Mouse (Mus musculus) midbrain, embryonic 16.5 days (tissue): ENCODE data around the gene Scp2. TPM values are rescaled to one million over a fixed set of nuclear protein-coding genes. Genes with fewer than 3 reads are reported as not detected.
"Not testable (repeated sequence)": the region's sequence is repeated elsewhere in the genome, so short reads cannot be mapped to it uniquely, and the experiment has no call there.

ENCODE experiments used
- ATAC-seq: fragments of 200-750 bp; cut with Nextera tagmentation; 2 replicates; pipeline ENCODE4 v1.8.0; 2017; ENCODE audit warnings: moderate TSS enrichment
- H3K27ac ChIP-seq: fragments of 300-500 bp; sonication (generic); 2 replicates; pipeline ENCODE4 v1.5.1; 2014; ENCODE audit warnings: mild to moderate bottlenecking, low read length, mixed read lengths
- H3K27me3 ChIP-seq: fragments of 300-500 bp; sonication (generic); 2 replicates; pipeline ENCODE4 v1.6.1; 2014; ENCODE audit warnings: low read depth, low read length, mixed read lengths; ENCODE audit not compliant: control insufficient read depth, insufficient read depth
- H3K36me3 ChIP-seq: fragments of 300-500 bp; sonication (generic); 2 replicates; pipeline ENCODE4 v1.6.1; 2014; ENCODE audit warnings: mild to moderate bottlenecking, low read length, moderate library complexity, mixed read lengths; ENCODE audit not compliant: control insufficient read depth, insufficient read depth
- H3K4me1 ChIP-seq: fragments of 300-500 bp; sonication (generic); 2 replicates; pipeline ENCODE4 v1.6.1; 2014; ENCODE audit warnings: mild to moderate bottlenecking, low read length, mixed read lengths; ENCODE audit not compliant: control insufficient read depth, insufficient read depth
- H3K4me2 ChIP-seq: fragments of 300-500 bp; sonication (generic); 2 replicates; pipeline ENCODE4 v1.6.1; 2014; ENCODE audit warnings: mild to moderate bottlenecking, low read length, mixed read lengths
- H3K4me3 ChIP-seq: fragments of 300-500 bp; sonication (generic); 2 replicates; pipeline ENCODE4 v1.5.1; 2014; ENCODE audit warnings: low read depth, mild to moderate bottlenecking, low read length, moderate library complexity, mixed read lengths
- H3K9ac ChIP-seq: fragments of 300-500 bp; sonication (generic); 2 replicates; pipeline ENCODE4 v1.6.1; 2014; ENCODE audit warnings: low read depth, low read length, mixed read lengths
- H3K9me3 ChIP-seq: fragments of 300-500 bp; sonication (generic); replicated peaks from 2 replicates; pipeline ENCODE4 v1.6.1; 2014; ENCODE audit warnings: mild to moderate bottlenecking, low read length, mixed read lengths; ENCODE audit not compliant: control insufficient read depth, poor library complexity, severe bottlenecking
- WGBS: fragments of 180-500 bp; shearing (Covaris S2); extraction: QIAGEN DNeasy Blood & Tissue Kit; methylation state at CpG from one replicate; pipeline ENCODE4 v1.1.7; 2014; 5-methylcytosine and 5-hydroxymethylcytosine counted together
- polyA plus RNA-seq: library from polyadenylated mRNA; unstranded; fragments of >200 nt; fragmentation: Nextera tagmentation; extraction: Ambion mirVana; gene quantifications from 2 replicates; pipeline ENCODE4 v1.2.1, GENCODE M21; 2015

Gene Scp2
- polyA plus RNA-seq, 1 experiment from 2014 or later: 200 TPM

GRCm38 (mm10) chr4:108145554-108145953 is 756 bp upstream of the Scp2 start:
- not testable (repeated sequence) for H3K27me3 ChIP-seq, H3K9ac ChIP-seq, H3K27ac ChIP-seq, H3K36me3 ChIP-seq, H3K4me1 ChIP-seq, H3K4me2 ChIP-seq, H3K4me3 ChIP-seq, H3K9me3 ChIP-seq, ATAC-seq
- WGBS: 43% methylated on average over 3 of the region's 3 CpGs

GRCm38 (mm10) chr4:108143778-108144177 is 1.0 kb downstream of the Scp2 start:
- H3K9ac ChIP-seq: no peak overlapping the region

GRCm38 (mm10) chr4:108143178-108143577 is 1.6 kb downstream of the Scp2 start:
- not testable (repeated sequence) for H3K4me1 ChIP-seq, ATAC-seq, H3K9me3 ChIP-seq, H3K36me3 ChIP-seq, H3K4me2 ChIP-seq, H3K9ac ChIP-seq, H3K4me3 ChIP-seq, H3K27me3 ChIP-seq, H3K27ac ChIP-seq
- 94% methylated on average over 2 of the region's 2 CpGs for WGBS

More at GRCm38 (mm10) chr4:108143778-108144177, 1.0 kb downstream of the Scp2 start:
- Histone ChIP-seq H3K4me2 (no peak overlapping the region), H3K4me1 (no peaks in the 10 kb centered on the region), H3K27me3 (no peaks in the 10 kb centered on the region), H3K27ac (no peak overlapping the region), H3K4me3 (no peak overlapping the region), H3K36me3 (no peaks in the 10 kb centered on the region), H3K9me3 (no peaks in the 10 kb centered on the region)
- no peak for ATAC-seq

GRCm38 (mm10) chr4:108136938-108137337 is 7.9 kb downstream of the Scp2 start:
- H3K4me3 ChIP-seq: no peak overlapping the region
- no peaks in the 10 kb centered on the region for H3K36me3 ChIP-seq
- H3K9ac ChIP-seq: no peak overlapping the region
- no peak for ATAC-seq
- WGBS: 87% methylated on average over 5 of the region's 5 CpGs
- no peak overlapping the region for H3K27ac ChIP-seq
- no peak overlapping the region for H3K4me2 ChIP-seq
- H3K4me1 ChIP-seq: no peaks in the 10 kb centered on the region
- H3K9me3 ChIP-seq: no peaks in the 10 kb centered on the region
- no peaks in the 10 kb centered on the region for H3K27me3 ChIP-seq

GRCm38 (mm10) chr4:108130452-108130851 is 14.3 kb downstream of the Scp2 start:
- Histone ChIP-seq H3K4me3 (no peak overlapping the region), H3K9ac (no peak overlapping the region), H3K27me3 (no peaks in the 10 kb centered on the region), H3K27ac (no peak overlapping the region), H3K4me2 (no peak overlapping the region), H3K36me3 (no peaks in the 10 kb centered on the region), H3K4me1 (no peaks in the 10 kb centered on the region), H3K9me3 (no peaks in the 10 kb centered on the region; the same call in 1 of the 2 replicates)
- 97% methylated on average over 3 of the region's 3 CpGs for WGBS
- no peak for ATAC-seq

GRCm38 (mm10) chr4:108128339-108128738 is 16.5 kb downstream of the Scp2 start:
- Histone ChIP-seq H3K4me3 (no peak overlapping the region), H3K9me3 (no peaks in the 10 kb centered on the region; the same call in 1 of the 2 replicates), H3K27ac (no peak overlapping the region), H3K4me2 (no peak overlapping the region), H3K27me3 (no peaks in the 10 kb centered on the region), H3K4me1 (no peaks in the 10 kb centered on the region), H3K36me3 (no peaks in the 10 kb centered on the region), H3K9ac (no peak overlapping the region)
- ATAC-seq: no peak
- WGBS: 93% methylated on average over 2 of the region's 2 CpGs

- no peaks in the 10 kb centered on the region; the same call in 1 of the 2 replicates for H3K9me3 ChIP-seq
- no peak for ATAC-seq
- no peak overlapping the region for H3K4me3 ChIP-seq
- H3K9ac ChIP-seq: no peak overlapping the region
- H3K4me2 ChIP-seq: no peak overlapping the region
- H3K4me1 ChIP-seq: no peaks in the 10 kb centered on the region
- H3K27me3 ChIP-seq: no peaks in the 10 kb centered on the region
- H3K27ac ChIP-seq: no peak overlapping the region
- 93% methylated on average over 5 of the region's 5 CpGs for WGBS
- H3K36me3 ChIP-seq: no peaks in the 10 kb centered on the region
Measured at GRCm38 (mm10) chr4:108127516-108127915, 17.3 kb downstream of the Scp2 start.

- H3K27me3 ChIP-seq: no peaks in the 10 kb centered on the region
- no peak overlapping the region for H3K9ac ChIP-seq
- no peaks in the 10 kb centered on the region for H3K4me1 ChIP-seq
- ATAC-seq: no peak
- H3K4me2 ChIP-seq: no peak overlapping the region
- no peak overlapping the region for H3K27ac ChIP-seq
- no peaks in the 10 kb centered on the region for H3K36me3 ChIP-seq
- 92% methylated on average over 4 of the region's 4 CpGs for WGBS
- no peaks in the 10 kb centered on the region; the same call in 1 of the 2 replicates for H3K9me3 ChIP-seq
- no peak overlapping the region for H3K4me3 ChIP-seq
Measured at GRCm38 (mm10) chr4:108126260-108126659, 18.5 kb downstream of the Scp2 start.

- no peaks in the 10 kb centered on the region for H3K9me3 ChIP-seq
- H3K4me1 ChIP-seq: no peaks in the 10 kb centered on the region
- WGBS: 95% methylated on average over 1 of the region's 1 CpGs
- H3K9ac ChIP-seq: no peak overlapping the region
- H3K27ac ChIP-seq: no peak overlapping the region
- no peaks in the 10 kb centered on the region for H3K27me3 ChIP-seq
- no peak for ATAC-seq
- H3K4me3 ChIP-seq: no peak overlapping the region
- H3K4me2 ChIP-seq: no peak overlapping the region
- no peaks in the 10 kb centered on the region for H3K36me3 ChIP-seq
Measured at GRCm38 (mm10) chr4:108124104-108124503, 20.7 kb downstream of the Scp2 start.
